Mouse (Mus musculus): ENCODE measurements around the gene Gm8882. TPM values are rescaled to one million over a fixed set of nuclear protein-coding genes. Genes with fewer than 3 reads are reported as not detected.

Gm8882 gene
- polyA plus RNA-seq (2014; fragmentation: Illumina TruSeq; extraction: RNeasy Lipid Tissue Mini Kit (QIAGEN cat#74804); ENCODE audit: low replicate concordance) = not detected

DNA sequence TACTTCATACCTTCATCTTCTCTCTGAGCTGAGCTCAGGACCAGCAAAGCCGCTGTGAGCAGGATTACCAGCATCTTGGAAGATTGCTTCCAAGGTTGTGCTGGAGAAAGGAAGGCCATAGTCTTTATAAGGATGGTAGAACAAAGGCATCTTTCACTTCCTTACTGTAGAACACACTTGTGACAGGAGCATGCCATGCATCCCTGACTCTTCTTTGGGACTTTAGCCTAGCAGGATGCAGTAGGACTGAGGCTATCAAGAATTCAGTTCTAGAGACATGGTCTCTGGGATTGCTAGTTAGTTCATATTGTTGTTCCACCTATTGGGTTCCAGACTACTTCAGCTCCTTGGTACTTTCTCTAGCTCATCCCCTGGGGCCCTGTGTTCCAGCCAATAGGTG lies at the start of gene Gm8882:
Gene Gm8882 (minus strand): TSS at position 101 of the 400 bp plus-strand sequence.

GRCm38 (mm10) chr6:132314657-132315056 lies 49.3 kb downstream of the Gm8882 start, which contains the start of gene Prpmp5:
Prpmp5 (minus strand) TSS chr6:132314757.

Other genes with a start within 250 kb of the Gm8882 start
- gene Prb1, start 153.6 kb downstream of the Gm8882 start, polyA plus RNA-seq (2014; fragmentation: Illumina TruSeq; extraction: RNeasy Lipid Tissue Mini Kit (QIAGEN cat#74804); ENCODE audit: low replicate concordance) = not detected
- gene Prpmp5, start 49.4 kb downstream of the Gm8882 start, polyA plus RNA-seq (2014; fragmentation: Illumina TruSeq; extraction: RNeasy Lipid Tissue Mini Kit (QIAGEN cat#74804); ENCODE audit: low replicate concordance) = not detected
- not detected for gene Prh1, start 205.7 kb upstream of the Gm8882 start, polyA plus RNA-seq (2014; fragmentation: Illumina TruSeq; extraction: RNeasy Lipid Tissue Mini Kit (QIAGEN cat#74804); ENCODE audit: low replicate concordance)
- not detected for gene Prp2, start 231.8 kb upstream of the Gm8882 start, polyA plus RNA-seq (2014; fragmentation: Illumina TruSeq; extraction: RNeasy Lipid Tissue Mini Kit (QIAGEN cat#74804); ENCODE audit: low replicate concordance)

All from small intestine, adult 10 weeks (tissue).